Mouse (Mus musculus): Measurements from ENCODE around the gene Rhod. TPM values are rescaled to one million over a fixed set of nuclear protein-coding genes. Genes with fewer than 3 reads are reported as not detected.

Gene Rhod
- total RNA-seq, 4 experiments from 2014 or later = 5.1 to 6.7 (median 5.8) TPM

DNA sequence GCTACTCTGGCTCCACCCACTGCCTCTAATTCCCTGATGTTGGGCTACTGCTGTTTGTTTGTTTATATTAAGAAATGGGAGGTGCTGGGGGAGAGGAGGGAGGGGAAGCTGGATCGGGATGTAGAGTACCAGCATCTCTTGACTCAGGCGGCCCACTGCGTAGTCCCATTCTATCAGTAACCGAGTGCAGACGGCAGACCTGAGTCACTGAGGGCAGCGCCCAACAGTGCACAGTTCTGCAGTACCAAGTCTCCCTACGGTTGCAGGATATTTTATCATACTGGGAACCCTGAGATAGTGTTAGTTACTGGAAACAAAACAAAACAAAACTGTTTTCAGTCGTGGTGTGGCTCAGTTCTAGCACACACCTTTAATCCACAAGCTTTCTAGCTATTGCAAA is 11.9 kb upstream of the Rhod start:
- no peak for DNase-seq (ENCODE audit: low spot score)

DNA sequence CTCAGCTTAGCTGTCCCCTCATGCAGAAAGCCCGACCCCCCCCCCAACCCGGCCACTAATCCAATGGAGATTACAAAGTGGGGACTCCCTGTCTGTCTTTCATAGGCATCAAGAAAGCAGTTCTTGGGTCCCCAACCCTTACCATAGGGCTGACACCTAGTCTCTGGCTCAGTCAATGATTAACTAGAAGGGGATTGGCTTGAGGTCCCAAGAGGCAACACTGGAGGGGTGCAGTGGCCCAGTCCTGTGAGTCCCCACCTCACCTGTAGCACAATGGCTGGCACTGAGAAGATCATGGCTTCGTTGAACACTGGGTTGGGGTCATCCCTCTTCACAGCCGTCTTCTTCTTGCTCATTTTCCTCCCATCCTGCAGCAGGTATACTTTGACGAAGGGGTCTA is 11.4 kb upstream of the Rhod start:
- DNase-seq (ENCODE audit: low spot score) = no peak

DNA sequence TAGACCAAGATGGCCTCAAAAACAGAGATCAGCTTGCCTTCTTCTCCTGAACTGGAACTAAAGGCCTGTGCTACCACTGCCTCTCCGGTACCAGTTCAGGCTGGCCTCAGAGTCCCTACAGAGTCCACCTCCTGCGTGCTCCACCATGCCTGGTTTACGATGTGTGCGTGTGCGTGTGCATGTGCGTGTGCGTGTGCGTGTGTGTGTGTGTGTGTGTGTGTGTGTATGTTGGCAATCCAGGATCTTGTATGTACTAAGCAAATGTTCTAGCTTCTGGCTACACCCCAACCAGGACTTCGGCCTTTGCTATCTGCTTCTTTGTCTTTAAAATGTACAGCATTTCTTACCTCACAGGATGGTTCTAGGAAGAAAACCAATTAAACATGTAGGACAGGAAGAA is 10.0 kb upstream of the Rhod start:
- no peak for DNase-seq (ENCODE audit: low spot score)

DNA sequence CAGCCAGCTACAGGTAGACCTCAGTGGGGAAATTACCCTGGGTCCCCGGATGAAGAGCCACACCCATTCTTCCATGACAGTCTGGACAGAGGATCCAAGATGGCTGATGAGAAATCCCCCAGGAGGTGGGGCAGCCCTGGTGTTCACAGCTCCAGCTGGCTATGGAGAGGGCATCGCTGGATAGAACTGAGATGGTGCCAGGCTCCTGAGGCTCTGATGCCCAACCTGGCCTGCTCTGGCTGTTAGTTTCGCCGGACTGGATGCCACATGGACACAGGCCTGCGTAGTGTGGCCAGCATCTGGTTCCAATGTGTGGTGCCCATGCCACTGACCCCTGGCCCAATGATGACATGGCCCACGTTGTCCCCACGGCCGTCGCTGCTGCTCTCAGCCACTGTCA is 8.2 kb upstream of the Rhod start:
- DNase-seq (ENCODE audit: low spot score) = no peak

DNA sequence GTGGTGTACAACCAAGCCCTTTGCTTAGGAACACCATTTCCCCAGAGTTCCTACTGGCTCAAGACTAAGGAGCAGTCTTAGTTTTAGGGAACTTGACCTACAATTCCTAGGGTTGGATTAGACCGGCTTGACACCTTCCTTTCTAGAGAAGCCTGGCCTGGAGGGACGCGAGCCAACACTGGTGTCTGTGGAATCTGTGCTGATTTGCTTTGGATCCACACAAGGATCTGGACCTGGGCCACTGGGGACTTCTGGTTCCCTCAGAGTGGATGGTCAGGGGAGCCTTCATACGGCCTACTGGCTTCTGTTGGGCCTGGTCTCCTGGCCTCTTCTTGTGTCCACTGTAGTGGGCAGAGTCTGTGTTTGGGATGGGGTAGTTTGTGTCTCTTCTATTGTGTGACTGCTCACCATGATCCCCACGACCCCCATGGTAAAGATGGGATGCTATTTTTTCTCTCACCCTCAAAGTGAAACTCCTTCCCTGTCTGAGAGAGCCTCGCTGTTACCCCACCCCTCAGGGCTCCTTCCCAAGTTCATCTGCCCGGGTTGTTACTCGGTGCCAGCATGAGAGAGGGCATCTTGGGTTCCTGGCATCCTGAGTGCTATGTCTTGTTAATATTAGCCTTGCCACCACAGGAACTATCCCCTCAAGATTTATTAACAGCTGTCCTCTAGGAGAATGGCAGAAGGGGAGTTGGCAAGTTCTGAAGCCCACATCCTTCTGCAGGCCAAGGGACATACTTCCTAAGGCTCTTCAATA is 7.6 kb upstream of the Rhod start:
- no peak for DNase-seq (ENCODE audit: low spot score)

DNA sequence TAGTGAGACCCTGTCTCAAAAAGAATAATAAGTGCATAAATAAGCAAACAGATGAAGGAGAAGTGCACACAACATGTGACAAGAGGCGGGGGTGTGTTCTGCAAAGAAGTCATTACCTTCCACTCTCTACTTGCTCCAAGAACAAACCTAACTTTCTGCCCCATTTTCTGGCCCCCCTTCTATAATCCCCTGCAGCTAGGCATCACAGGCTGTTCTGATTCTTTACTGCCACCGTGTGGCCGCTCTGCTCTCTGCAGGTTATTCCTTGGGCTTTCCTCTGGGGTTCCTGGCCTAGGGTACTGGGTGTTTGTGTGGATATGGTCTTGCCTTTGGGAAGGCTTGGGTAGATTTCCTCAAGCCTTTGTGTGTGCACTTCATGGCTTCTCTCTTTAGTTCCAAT is 3.2 kb upstream of the Rhod start:
- peak; percentile 67 for DNase-seq (ENCODE audit: low spot score)

DNA sequence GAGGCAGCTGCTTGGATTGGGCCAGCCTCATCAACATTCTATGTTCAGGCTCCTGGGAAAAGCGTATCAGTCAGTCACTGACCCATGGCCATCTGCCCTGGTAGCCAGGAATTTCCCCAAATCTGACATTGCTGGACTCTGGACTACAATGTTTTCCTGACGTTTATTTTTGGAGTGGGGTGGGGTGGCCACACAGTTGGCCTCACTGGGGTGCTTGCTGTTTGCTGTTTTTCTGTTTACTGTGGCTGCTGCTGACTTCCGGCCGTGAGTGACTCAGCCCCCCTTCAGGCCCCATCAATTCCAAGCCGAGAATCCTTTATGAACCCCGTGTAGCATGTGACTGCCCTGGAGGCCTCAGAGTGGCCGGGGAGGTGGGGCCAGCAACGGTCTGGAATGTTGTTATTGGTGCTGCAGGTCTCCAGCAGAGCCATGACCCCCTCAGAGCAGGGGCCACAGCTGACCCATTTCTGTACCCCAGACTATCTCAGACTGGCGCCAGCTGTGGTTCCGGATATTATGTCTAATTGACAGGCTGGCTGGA is 2.5 kb upstream of the Rhod start:
- DNase-seq (ENCODE audit: low spot score) = peak; percentile 26

DNA sequence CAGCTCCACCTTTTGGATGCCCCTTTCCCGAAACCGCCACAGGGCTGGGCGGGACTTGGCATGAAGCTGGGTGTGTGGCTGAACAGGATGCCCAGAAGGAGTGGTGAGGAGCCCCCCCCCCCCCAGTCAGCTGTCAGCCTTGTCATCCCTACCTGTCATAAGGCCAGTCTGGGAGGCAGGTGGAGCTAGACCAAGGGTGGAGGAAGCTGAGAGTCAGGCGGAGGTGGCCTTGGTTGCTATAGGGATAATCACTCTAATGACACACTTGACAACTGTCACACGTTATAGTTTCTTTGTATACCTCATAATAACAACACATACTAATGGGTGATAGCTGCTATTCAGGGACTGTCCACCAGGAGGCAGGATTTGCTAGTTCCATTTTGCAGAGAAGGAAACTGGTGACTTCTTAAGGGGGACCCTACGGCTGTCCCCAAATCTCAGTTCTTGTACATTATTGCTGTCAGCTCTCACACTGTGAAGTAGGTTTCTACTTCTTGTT is 1.9 kb upstream of the Rhod start:
- DNase-seq (ENCODE audit: low spot score) = peak; percentile 38

DNA sequence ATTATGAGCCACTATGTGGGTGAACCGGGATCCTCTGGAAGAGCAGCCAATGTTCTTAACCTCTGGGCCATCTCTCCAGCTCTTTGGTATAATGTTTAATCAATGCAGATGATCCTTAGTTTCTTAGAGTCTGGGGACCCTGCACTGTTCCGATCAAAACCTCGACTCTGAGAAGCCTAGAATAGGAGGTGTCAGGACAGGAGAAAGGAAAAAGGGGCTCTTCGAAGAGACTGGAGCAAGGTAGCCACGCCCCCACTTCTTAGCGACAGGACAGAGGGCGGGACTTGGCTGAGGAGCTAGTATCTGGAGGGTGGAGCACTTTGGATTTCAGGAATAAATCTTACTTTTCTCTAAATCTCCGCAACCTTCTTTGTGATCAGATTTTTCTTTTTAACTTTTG is 990 bp upstream of the Rhod start:
- DNase-seq (ENCODE audit: low spot score) = no peak

DNA sequence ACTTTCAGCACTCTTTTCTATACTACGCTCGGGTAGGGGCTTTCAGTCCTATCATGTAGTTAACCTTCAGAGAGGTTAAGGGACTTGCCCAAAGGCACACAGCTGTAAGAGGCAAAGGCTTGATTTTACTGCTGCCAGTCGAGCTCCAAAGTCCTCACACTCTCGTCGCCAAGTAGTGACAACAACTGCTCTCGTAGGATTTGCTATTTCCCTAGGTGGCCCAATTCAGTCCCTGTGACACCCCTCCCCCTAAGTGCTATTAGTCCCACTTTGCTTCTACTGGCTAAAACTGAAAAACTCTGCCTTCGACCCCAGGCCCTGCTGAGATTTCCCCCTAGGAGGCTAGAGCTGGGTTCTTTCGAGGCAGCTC is 456 bp downstream of the Rhod start:
- DNase-seq (ENCODE audit: low spot score) = no peak

DNA sequence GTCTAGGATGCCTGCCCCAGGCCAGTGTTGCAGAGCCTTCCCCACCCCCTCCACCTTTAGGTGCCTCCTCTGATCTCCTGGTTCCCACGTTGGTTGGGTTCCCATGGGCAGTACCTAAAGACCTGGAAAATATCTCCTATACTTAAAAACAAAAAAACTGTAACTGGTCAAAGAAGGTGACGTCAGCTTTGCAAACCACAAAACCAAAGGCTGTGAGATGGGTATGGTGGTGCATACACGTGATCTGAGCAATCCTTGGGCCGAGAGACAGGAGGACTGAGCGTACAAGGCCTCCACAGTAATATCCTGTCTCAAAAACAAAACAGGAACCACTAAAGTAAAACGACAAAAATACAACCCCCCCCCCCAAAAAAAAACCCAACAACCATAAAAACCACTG is 1.3 kb downstream of the Rhod start:
- DNase-seq (ENCODE audit: low spot score) = no peak

DNA sequence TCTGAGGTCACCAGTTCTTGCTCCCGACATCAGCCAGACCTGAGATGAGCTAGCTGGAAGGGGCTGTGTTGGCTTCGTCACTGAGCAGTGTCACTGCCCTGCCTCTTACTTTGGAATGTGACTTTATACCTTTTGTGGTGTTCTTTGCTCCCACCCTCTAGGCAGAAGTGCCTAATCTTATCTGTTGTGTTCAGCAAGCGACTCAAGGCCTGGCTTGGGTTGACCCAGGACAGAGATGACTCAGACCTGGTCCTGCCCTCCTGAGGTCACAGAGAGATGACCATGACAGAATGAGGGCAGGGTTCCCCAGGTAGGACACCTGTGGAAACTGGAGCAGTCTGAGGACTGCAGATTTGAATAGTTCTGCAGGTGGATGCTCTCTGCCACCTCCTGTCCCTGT is 3.0 kb downstream of the Rhod start:
- no peak for DNase-seq (ENCODE audit: low spot score)

DNA sequence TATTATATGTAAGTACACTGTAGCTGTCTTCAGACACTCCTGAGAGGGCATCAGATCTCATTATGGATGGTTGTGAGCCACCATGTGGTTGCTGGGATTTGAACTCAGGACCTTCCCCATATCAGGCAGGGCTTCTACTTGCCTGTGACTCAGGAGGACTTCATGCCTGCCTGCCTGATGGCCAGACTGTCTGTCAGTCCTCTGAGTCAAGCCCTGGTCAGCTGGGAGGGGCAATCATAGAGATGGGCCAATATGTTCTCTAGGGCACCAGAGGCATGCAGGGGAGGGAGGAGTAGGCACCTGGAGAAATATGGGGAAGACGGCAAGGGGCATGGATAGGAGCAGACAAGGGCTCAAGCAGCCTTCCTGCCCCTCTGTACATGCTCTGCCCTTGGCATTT is 4.2 kb downstream of the Rhod start:
- DNase-seq (ENCODE audit: low spot score) = no peak

DNA sequence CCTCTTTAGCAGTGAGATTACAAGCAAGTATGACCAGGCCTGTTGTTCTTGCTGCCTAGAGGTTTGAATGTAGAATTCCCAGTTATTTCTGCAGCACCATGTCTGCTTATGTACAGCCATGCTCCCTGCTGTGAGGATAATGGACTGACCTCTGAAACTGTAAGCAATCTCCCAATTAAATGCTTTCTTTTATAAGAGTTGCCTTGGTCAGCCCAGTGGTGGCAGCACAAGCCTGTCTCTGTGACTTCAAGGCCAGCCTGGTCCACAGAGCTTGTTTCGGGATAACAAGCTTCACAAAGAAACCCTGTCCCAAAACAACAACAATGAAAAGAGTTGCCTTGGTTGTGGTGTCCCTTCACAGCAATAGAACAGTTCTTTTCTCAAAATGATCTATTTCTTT is 5.5 kb downstream of the Rhod start:
- DNase-seq (ENCODE audit: low spot score) = no peak

DNA sequence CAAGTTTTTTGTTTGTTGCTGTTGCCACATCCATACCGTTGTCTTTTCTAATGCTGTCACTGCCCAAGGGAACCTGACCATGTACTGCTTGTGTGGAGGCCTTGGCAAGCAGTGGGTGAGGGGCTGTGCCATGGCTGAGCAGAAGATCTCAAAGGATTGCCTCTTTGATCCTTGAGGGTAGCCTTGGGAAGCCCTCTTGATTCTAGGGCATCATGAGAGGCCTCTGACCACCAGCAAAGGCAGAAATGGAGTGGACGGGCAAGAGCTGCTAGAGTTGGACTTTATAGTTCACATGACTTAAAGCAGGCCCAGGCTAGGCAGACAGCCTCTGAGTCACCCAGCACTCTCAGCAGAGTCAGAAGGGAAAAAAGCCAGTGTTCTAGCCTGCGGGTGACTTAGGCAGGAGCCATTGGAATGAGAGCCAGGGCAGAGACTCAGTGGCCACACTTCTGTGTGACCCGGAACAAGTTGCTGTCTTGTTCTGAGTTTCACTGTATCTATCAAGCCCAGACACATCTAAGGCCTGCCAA is 9.1 kb downstream of the Rhod start:
- DNase-seq (ENCODE audit: low spot score) = no peak

DNA sequence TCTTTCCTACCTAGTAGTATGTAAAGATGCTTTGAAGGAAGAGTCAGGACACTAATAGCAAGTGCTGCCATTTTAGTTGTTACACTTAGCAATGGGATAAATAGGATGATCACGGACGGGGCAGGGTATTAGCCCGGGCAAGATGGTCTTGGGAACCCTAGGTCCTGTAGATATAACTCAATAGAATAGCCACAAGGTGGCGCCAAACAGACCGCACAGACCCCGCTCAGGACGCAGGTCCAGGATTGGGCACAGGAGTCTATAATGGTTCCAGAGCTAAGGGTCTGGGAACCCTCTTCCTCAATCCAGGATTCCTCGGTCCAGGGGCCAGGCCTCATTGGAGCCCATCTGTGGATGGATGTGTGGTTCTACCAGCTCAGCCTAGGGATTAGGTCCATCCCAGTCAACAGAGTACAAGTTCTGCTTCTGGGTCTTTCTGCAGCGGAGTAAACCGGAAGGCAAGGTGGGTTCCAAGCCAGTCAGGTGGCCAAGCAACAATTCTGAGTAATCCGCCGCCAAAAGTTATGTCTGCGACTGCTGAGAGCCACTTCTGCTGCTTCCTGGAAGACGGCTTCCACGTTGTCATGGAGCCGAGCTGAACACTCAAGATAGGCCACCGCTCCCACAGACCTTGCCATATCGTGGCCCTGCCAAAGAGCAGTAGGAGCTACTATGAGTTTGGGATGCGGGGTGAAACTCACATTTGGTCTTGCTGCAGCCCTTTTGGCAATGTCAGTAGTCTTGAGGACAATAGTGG is 13.4 kb downstream of the Rhod start:
- DNase-seq (ENCODE audit: low spot score) = no peak

DNA sequence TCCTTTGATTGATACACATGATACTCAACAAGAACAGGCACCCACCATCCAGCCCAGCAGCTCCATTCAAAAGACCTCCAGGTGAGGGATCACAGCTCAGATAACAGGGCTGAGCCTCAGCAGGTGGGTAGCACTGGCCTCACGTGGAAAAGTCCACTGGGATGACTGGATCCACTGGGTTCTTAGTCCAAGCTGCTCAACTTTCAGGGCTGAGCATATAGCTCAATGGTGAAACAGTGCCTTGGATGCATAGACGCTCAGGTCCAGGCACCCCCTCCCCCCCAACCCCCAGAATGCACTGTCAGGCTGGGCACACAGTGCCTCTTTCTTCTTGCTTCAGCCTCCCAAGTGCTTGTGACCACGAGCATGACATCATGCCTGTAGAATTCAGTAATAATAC is 16.2 kb downstream of the Rhod start:
- no peak for DNase-seq (ENCODE audit: low spot score)

DNA sequence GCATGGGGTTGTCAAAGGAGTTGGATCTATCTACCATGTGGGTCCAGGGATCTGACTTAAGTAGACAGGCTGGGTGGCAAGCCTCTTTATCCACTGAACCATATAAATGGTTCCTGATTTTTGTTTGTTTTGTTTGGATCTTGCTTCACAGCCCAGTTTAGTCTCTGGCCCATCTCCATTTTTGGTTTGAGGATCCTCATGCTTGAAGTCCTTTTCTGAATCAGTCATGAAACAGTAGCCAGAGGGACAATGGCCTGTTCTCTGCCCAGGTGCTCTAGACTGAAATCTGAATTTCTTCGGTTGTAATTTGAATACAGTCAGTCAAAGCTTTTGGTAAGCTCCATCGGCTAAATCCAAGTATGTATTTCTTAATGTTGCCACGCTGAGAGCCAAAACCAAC is 16.7 kb downstream of the Rhod start:
- DNase-seq (ENCODE audit: low spot score) = no peak

DNA sequence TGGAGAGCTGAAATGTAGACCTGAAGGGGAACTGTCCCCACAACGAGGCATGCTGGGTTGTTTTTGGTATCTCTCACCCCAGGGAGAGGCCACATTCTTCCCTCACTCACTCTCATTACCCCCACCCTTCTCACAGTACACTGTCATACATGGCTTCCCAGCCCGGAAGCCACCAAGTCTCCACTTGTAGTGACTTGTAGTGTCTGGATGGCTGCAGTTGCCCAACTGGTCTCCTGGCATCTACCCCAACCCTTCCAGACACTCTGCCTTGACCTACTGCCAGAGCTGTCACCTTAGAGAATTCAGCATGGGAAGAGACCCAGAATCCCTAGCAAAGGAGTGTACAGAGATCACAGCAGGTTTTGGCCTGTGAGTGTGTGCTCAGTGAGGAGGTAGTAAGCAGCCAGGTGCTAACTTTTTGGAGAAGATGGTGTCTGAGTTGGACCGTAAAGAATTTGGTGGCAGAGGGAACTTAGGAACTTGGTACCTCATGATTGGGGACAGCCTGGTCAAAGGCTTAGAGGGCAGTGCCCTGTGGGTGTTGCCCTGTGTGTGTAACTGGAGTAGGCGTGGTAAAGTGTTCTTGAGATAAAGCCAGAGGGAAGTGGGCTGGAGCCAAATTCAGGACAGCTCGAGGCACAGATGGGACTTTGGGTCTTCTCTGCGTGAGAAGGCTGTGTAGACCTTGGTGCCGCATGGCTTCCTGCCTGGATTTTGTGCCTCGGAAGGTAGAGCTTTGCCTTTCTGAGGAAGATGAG is 18.9 kb downstream of the Rhod start:
- no peak for DNase-seq (ENCODE audit: low spot score)

DNA sequence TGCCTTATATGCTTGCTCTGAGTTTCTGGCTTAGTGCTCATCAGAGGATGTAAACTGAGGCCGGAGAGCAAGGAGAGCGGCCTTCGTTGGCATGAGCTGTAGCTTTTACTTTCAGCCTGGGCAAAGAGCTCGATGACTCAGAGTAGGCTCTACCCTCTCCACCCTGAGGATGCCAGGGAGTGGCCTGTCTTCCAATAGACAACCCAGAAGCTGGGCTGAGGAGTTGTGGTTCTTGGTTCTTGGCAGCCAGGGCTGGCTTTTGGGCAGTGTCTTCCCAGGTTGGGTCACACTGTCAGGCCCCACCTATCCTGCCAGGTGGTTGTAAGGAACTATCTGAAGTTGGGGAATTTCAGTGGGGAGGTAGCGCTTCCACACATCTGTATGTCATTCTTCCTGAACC is 19.5 kb downstream of the Rhod start:
- no peak for DNase-seq (ENCODE audit: low spot score)

DNA sequence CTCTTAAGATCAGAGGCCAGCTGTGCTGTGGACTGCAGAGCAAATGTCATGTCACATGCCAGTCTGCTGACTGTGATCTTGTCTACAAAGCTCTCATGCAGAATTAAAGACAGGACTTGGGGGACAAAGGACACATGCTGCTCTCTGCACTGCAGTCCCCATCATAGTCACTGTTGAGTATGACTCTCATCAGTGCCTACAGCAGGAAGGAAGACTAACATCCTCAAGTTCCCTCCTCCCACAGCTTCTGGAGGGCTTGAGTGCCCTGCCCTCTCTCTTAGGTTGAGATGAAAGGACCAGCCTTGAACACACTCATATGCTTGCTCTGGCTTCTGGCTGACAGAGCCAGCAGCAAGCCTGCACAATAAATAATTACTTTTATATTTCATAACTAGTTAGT is 21.5 kb downstream of the Rhod start:
- no peak for DNase-seq (ENCODE audit: low spot score)

DNA sequence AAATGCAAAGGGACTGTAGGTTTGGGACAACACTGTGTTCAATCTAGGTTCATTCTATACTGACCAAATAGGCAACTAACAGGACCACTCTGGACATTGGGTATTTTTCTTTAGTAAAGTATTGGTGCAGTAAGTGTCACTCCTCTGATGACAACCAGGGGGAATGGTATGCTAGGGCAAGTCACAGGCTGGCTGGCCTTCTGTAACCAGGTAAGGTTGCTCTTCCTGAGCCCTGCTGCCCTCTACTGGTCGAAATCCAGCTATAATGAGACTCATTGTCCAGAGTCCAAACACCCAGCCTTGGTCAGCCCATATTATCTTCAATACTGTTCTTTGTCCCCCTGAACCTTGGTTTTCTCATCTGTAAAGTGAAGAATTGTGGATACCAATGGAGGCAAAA is 22.0 kb downstream of the Rhod start:
- peak; percentile 65 for DNase-seq (ENCODE audit: low spot score)

Data from heart, adult 8-10 months (tissue).